Mouse (Mus musculus) small intestine, adult 2 months (tissue): ENCODE results near the gene Diaph3. TPM values are rescaled to one million over a fixed set of nuclear protein-coding genes. Genes with fewer than 3 reads are reported as not detected.

Experiments
- H3K27ac ChIP-seq: fragments of 200-500 bp; 2 replicates; pipeline ENCODE4 v1.5.1; 2012; ENCODE audit warnings: low read depth, low read length, control low read depth, inconsistent platforms; ENCODE audit not compliant: insufficient read depth
- H3K27me3 ChIP-seq: fragments of 200-500 bp; 2 replicates; pipeline ENCODE4 v1.6.1; 2012; ENCODE audit warnings: mild to moderate bottlenecking, moderate library complexity, low read length, inconsistent platforms; ENCODE audit not compliant: control insufficient read depth, insufficient read depth
- H3K36me3 ChIP-seq: fragments of 200-500 bp; 2 replicates; pipeline ENCODE4 v1.6.1; 2012; ENCODE audit warnings: mild to moderate bottlenecking, low read length, control low read depth, inconsistent platforms; ENCODE audit not compliant: control insufficient read depth, insufficient read depth
- H3K4me1 ChIP-seq: fragments of 200-500 bp; 2 replicates; pipeline ENCODE4 v1.6.1; 2012; ENCODE audit warnings: low read length, inconsistent platforms, mixed read lengths; ENCODE audit not compliant: control insufficient read depth, insufficient read depth, insufficient read length
- H3K4me3 ChIP-seq: fragments of 200-500 bp; 2 replicates; pipeline ENCODE4 v1.5.1; 2012; ENCODE audit warnings: low read depth, mild to moderate bottlenecking, control low read depth, inconsistent platforms, low read length, moderate library complexity
- CTCF ChIP-seq: fragments of 200-500 bp; IDR thresholded peaks from 2 replicates; pipeline ENCODE4 v1.5.1; 2012; ENCODE audit warnings: low read depth, mild to moderate bottlenecking, control low read depth, inconsistent platforms, low read length, moderate library complexity, mixed read lengths; ENCODE audit not compliant: insufficient replicate concordance, insufficient read length; ENCODE audit errors: extremely low read depth
- POLR2A ChIP-seq: fragments of 200-500 bp; IDR thresholded peaks from 2 replicates; pipeline ENCODE4 v1.6.1; 2012; ENCODE audit warnings: low read depth, mild to moderate bottlenecking, control low read depth, inconsistent platforms, low read length, moderate library complexity
- WGBS: fragments of 180-500 bp; shearing (Covaris S2); methylation state at CpG from one replicate; pipeline ENCODE4 v1.1.7; 2018; 5-methylcytosine and 5-hydroxymethylcytosine counted together
- polyA plus RNA-seq: library from polyadenylated mRNA; depleted of rRNA; stranded (reverse); fragments of >200 nt; gene quantifications from 2 replicates; pipeline ENCODE4 v1.2.3, GENCODE M21; 2012

The Diaph3 gene
- polyA plus RNA-seq, 1 experiment = 0.29 TPM

- H3K36me3 ChIP-seq = no peaks in the 10 kb centered on the region
- 89% methylated on average over 4 of the region's 4 CpGs for WGBS
Observed at GRCm38 (mm10) chr14:86930763-86931162, 210.3 kb downstream of the Diaph3 start.

GRCm38 (mm10) chr14:86926827-86927226 is 214.2 kb downstream of the Diaph3 start:
- H3K36me3 ChIP-seq = no peaks in the 10 kb centered on the region
- TF ChIP-seq POLR2A = no peak
- TF ChIP-seq CTCF = no peak
- no peaks in the 10 kb centered on the region for H3K27me3 ChIP-seq
- H3K4me3 ChIP-seq = no peak overlapping the region
- 93% methylated on average over 7 of the region's 7 CpGs for WGBS
- no peak overlapping the region for H3K27ac ChIP-seq
- H3K4me1 ChIP-seq = no peaks in the 10 kb centered on the region

More at GRCm38 (mm10) chr14:86930763-86931162, 210.3 kb downstream of the Diaph3 start:
- Histone ChIP-seq H3K4me3 (no peak overlapping the region), H3K27ac (no peak overlapping the region), H3K27me3 (no peaks in the 10 kb centered on the region), H3K4me1 (no peaks in the 10 kb centered on the region)
- TF ChIP-seq CTCF = no peak
- TF ChIP-seq POLR2A = no peak

GRCm38 (mm10) chr14:86898898-86899297 is 242.1 kb downstream of the Diaph3 start:
- H3K27ac ChIP-seq = no peak overlapping the region
- H3K27me3 ChIP-seq = no peaks in the 10 kb centered on the region
- TF ChIP-seq POLR2A (no peak), CTCF (no peak)
- H3K4me1 ChIP-seq = no peaks in the 10 kb centered on the region
- H3K36me3 ChIP-seq = no peaks in the 10 kb centered on the region
- H3K4me3 ChIP-seq = no peak overlapping the region

GRCm38 (mm10) chr14:86889070-86889804 is 251.8 kb downstream of the Diaph3 start:
- Histone ChIP-seq H3K4me3 (no peak overlapping the region), H3K27me3 (no peaks in the 10 kb centered on the region), H3K36me3 (no peaks in the 10 kb centered on the region), H3K27ac (no peak overlapping the region), H3K4me1 (no peaks in the 10 kb centered on the region)
- WGBS = 83% methylated on average over 3 of the region's 3 CpGs
- TF ChIP-seq CTCF (no peak), POLR2A (no peak)

- Histone ChIP-seq H3K4me3 (no peak overlapping the region), H3K27ac (no peak overlapping the region), H3K36me3 (no peaks in the 10 kb centered on the region), H3K4me1 (no peaks in the 10 kb centered on the region), H3K27me3 (no peaks in the 10 kb centered on the region)
- WGBS = 78% methylated on average over 5 of the region's 5 CpGs
- TF ChIP-seq CTCF (no peak), POLR2A (no peak)
Observed at GRCm38 (mm10) chr14:86885417-86886098, 255.5 kb downstream of the Diaph3 start.

- WGBS = 74% methylated on average over 5 of the region's 5 CpGs
- Histone ChIP-seq H3K27me3 (no peaks in the 10 kb centered on the region), H3K36me3 (no peaks in the 10 kb centered on the region), H3K27ac (no peak overlapping the region), H3K4me1 (no peaks in the 10 kb centered on the region), H3K4me3 (no peak overlapping the region)
- TF ChIP-seq POLR2A = no peak
- TF ChIP-seq CTCF = peak; percentile 42; the same call in 1 of the 2 replicates
Observed at GRCm38 (mm10) chr14:86869536-86869935, 271.5 kb downstream of the Diaph3 start.

GRCm38 (mm10) chr14:86867143-86867542 is 273.9 kb downstream of the Diaph3 start:
- H3K4me3 ChIP-seq = no peak overlapping the region
- no peaks in the 10 kb centered on the region for H3K4me1 ChIP-seq
- H3K27me3 ChIP-seq = no peaks in the 10 kb centered on the region
- 77% methylated on average over 3 of the region's 3 CpGs for WGBS
- H3K27ac ChIP-seq = no peak overlapping the region
- TF ChIP-seq CTCF = no peak
- no peaks in the 10 kb centered on the region for H3K36me3 ChIP-seq
